Mouse (Mus musculus) midbrain, embryonic 11.5 days (tissue): ENCODE measurements at regions not wholly inside any gene's neighbourhood (a gene's known extent, or its start where the extent isn't known, plus 50 kb on each side); places are given as distances from the start of the nearest gene placed in this dataset.

Experiments
- ATAC-seq: fragments of 200-750 bp; cut with Nextera tagmentation; 2 replicates; pipeline ENCODE4 v1.8.0; 2017; ENCODE audit warnings: moderate TSS enrichment, moderate library complexity; ENCODE audit not compliant: low FRiP score
- DNase-seq: peaks from one replicate; pipeline ENCODE4 v3.0.0; 2015; ENCODE audit warnings: low spot score; ENCODE audit errors: missing footprints
- H3K27ac ChIP-seq: fragments of 300-500 bp; sonication (generic); 2 replicates; pipeline ENCODE4 v1.5.1; 2014; ENCODE audit warnings: low read depth, low read length
- H3K27me3 ChIP-seq: fragments of 300-500 bp; sonication (generic); 2 replicates; pipeline ENCODE4 v1.6.1; 2014; ENCODE audit warnings: mild to moderate bottlenecking, low read length, moderate library complexity, mixed read lengths; ENCODE audit not compliant: control insufficient read depth, insufficient read depth
- H3K36me3 ChIP-seq: fragments of 300-500 bp; sonication (generic); 2 replicates; pipeline ENCODE4 v1.6.1; 2014; ENCODE audit warnings: mild to moderate bottlenecking, low read length, moderate library complexity, mixed read lengths; ENCODE audit not compliant: control insufficient read depth, insufficient read depth
- H3K4me1 ChIP-seq: fragments of 300-500 bp; sonication (generic); 2 replicates; pipeline ENCODE4 v1.6.1; 2014; ENCODE audit warnings: low read length; ENCODE audit not compliant: control insufficient read depth, insufficient read depth
- H3K4me2 ChIP-seq: fragments of 300-500 bp; sonication (generic); 2 replicates; pipeline ENCODE4 v1.6.1; 2014; ENCODE audit warnings: mild to moderate bottlenecking, moderate library complexity
- H3K4me3 ChIP-seq: fragments of 300-500 bp; sonication (generic); 2 replicates; pipeline ENCODE4 v1.5.1; 2014; ENCODE audit warnings: low read depth, low read length
- H3K9ac ChIP-seq: fragments of 300-500 bp; sonication (generic); 2 replicates; pipeline ENCODE4 v1.6.1; 2014; ENCODE audit warnings: low read length
- H3K9me3 ChIP-seq: fragments of 300-500 bp; sonication (generic); 2 replicates; pipeline ENCODE4 v1.6.1; 2016; ENCODE audit warnings: low read length; ENCODE audit not compliant: control insufficient read depth
- WGBS: fragments of 180-500 bp; shearing (Covaris S2); extraction: QIAGEN DNeasy Blood & Tissue Kit; methylation state at CpG from one replicate; pipeline ENCODE4 v1.1.7; 2014; 5-methylcytosine and 5-hydroxymethylcytosine counted together

DNA sequence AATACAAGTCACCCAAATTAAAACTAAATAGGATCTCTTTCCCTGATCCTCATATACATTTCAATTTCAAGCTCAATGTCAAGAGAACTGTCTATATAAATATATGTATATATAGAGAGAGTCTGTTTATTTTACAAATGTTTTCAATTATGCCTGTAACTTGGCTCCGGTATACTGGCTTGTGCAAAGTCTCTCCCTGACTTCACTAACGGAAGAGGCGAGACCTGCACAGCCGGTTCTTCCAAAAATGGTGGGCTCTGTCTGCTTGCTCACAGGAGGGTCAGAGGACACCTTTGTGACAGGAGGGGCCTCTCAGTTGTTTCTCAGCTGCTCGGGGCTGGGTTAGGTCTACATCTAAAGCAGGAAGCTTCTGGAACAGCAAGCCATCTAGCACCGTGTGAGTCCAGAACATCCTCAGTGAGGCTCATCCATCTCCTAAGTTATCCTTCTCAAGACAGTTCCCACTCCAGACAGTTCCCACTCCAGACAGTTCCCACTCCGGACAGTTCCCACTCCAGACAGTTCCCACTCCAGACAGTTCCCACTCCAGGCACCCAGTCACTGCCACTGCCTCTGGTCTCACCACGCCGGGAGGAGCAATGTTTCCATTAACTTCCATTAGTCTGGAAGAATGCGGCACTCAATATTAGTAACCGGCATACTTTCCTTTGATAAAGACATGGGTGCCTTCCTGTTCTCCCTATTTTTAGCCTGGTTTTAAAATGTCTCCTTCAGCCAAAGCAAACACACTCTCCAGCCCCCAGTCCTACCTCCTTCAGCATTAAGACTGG, 148.4 kb upstream of the Nfe2l3 start:
- ATAC-seq (no peak), DNase-seq (no peak)
- H3K4me1 ChIP-seq, result no peaks in the 10 kb centered on the region
- no peaks in the 10 kb centered on the region for H3K27me3 ChIP-seq
- 91% methylated on average over 11 of the region's 11 CpGs for WGBS
- H3K4me3 ChIP-seq, result no peak overlapping the region
- no peak overlapping the region for H3K9ac ChIP-seq
- H3K4me2 ChIP-seq, result no peak overlapping the region
- H3K27ac ChIP-seq, result no peak overlapping the region
- H3K36me3 ChIP-seq, result no peaks in the 10 kb centered on the region
- H3K9me3 ChIP-seq, result no peaks in the 10 kb centered on the region

DNA sequence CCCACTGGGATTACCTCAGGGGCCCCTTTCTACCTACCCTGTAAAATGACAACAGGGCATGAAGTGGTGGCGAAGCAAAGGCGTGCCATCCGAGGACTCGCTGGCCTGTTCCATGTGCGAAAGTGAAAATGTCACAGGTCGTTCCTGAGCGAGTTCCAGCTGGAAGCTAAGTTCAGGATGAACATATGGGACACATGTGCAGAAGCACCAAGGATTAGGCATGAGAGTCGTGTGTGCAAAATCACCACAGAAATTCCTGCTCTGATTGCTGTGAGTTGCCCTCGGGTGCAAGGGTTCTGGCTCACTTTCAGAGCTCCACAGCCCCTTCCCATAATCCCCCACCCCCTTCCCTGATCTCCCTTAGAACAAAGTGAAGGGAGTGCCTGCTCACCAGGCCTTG, 147.6 kb upstream of the Nfe2l3 start:
- ATAC-seq (no peak), DNase-seq (no peak)
- WGBS, result 79% methylated on average over 9 of the region's 9 CpGs
- no peaks in the 10 kb centered on the region for H3K27me3 ChIP-seq
- H3K36me3 ChIP-seq, result no peaks in the 10 kb centered on the region
- no peak overlapping the region for H3K4me2 ChIP-seq
- no peaks in the 10 kb centered on the region for H3K9me3 ChIP-seq
- H3K9ac ChIP-seq, result no peak overlapping the region
- H3K27ac ChIP-seq, result no peak overlapping the region
- no peak overlapping the region for H3K4me3 ChIP-seq
- no peaks in the 10 kb centered on the region for H3K4me1 ChIP-seq

DNA sequence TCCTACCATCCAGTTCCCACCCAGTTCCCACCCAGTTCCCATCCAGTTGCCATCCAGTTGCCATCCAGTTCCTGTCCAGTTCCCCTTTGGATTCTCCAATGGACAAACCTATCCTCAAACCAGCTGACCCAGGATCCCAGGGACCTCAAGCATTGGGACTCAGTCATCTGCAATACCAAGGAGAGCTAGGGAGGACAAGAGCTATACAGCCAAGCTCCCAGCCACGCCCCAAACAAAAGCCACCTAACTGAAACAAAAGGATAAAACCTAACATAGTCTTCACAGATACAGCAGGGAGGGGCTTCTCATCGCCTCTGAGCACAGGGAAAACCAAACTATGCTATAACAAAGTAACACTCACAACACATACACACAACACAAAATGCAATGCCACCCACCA, 145.6 kb upstream of the Nfe2l3 start:
- Histone ChIP-seq H3K27me3 (no peaks in the 10 kb centered on the region), H3K9me3 (no peaks in the 10 kb centered on the region), H3K36me3 (no peaks in the 10 kb centered on the region), H3K27ac (no peak overlapping the region), H3K4me2 (no peak overlapping the region), H3K4me3 (no peak overlapping the region), H3K4me1 (no peaks in the 10 kb centered on the region), H3K9ac (no peak overlapping the region)
- ATAC-seq (no peak), DNase-seq (no peak)
- 80% methylated on average over 2 of the region's 2 CpGs for WGBS

DNA sequence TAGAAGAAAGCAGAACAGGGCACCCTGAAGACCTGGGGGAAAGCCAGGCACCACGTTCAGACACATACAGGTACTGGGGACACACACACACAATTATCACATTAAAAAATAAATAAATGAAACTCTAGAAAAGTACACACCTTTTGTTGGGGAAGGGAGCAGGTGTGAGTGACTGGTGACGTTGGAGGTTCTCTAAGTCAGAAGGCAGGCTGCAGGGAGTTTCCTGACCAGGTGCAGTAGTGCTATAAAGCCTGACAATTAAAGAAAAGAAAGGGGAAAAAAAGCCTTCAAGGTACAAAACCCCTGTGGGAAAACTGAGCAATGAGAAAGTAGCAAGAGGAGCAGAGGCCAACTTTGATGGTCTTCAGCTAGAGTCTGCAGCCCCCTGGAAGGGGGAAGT, 145.1 kb upstream of the Nfe2l3 start:
- Histone ChIP-seq H3K9me3 (no peaks in the 10 kb centered on the region), H3K36me3 (no peaks in the 10 kb centered on the region), H3K4me2 (no peak overlapping the region), H3K27ac (no peak overlapping the region), H3K27me3 (no peaks in the 10 kb centered on the region), H3K4me3 (no peak overlapping the region), H3K4me1 (no peaks in the 10 kb centered on the region), H3K9ac (no peak overlapping the region)
- DNase-seq (no peak), ATAC-seq (no peak)
- WGBS, result 73% methylated on average over 2 of the region's 2 CpGs

DNA sequence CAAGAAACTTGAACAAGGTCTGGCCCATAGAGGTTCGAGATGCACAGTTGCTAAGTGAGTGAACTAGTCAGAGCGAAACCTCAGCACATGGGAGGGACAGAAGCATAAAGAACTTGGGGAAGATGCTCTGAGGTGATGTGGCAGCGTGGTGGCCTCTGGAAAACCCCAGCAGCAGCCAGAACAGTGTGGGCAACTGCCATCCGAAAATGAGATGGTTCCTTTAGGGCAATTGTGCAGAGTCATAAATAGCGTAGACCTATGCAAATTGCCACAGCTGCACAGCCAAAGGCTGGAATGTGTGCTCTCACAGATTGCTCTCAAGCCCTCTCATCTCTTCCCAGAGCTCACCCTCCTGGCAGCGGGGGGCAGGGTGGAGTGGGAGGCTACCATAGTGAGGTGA, 144.7 kb upstream of the Nfe2l3 start:
- H3K9ac ChIP-seq, result no peak overlapping the region
- DNase-seq (no peak), ATAC-seq (no peak)
- H3K4me3 ChIP-seq, result no peak overlapping the region
- no peak overlapping the region for H3K4me2 ChIP-seq
- H3K4me1 ChIP-seq, result no peaks in the 10 kb centered on the region
- no peak overlapping the region for H3K27ac ChIP-seq
- H3K36me3 ChIP-seq, result no peaks in the 10 kb centered on the region
- no peaks in the 10 kb centered on the region for H3K9me3 ChIP-seq
- 82% methylated on average over 6 of the region's 6 CpGs for WGBS
- no peaks in the 10 kb centered on the region for H3K27me3 ChIP-seq

DNA sequence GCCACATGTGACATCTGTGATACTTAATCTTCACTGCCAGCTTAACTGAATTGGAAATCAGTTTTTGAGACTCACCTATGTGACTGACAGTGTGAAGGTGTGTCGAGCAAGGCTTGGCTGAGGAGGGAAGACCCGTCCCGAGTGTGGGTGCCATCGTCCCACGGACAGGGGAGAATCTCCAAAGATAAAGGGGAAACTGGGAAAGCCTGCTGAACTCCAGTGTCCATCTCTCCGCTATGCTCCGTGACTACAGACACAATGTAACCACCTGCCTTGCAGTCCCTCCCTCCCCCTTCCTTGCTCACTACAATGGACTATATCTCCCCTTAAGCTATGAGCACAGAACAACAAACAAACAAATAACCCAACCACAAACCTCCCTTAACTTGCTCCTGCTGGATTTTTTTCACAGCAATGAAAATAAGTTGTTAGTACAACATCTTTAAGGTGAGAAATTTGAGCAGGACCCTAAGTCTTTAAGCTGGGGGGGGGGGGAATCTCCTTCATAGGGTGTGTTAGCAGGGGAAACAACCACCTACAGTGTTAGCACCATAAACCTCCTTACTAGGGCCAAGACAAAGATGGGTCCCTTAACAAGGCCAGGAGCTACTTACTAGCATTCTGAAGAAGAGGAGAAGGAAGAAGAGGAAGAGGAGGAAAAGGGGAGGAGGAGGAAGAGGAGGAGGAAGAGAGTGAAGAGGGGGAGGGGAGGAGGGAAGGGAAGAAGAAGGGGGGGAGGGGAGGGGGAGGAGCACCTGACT, 144.0 kb upstream of the Nfe2l3 start:
- 84% methylated on average over 7 of the region's 7 CpGs for WGBS
- H3K27ac ChIP-seq, result no peak overlapping the region
- no peak overlapping the region for H3K4me3 ChIP-seq
- H3K4me2 ChIP-seq, result no peak overlapping the region
- H3K9me3 ChIP-seq, result no peaks in the 10 kb centered on the region
- H3K27me3 ChIP-seq, result no peaks in the 10 kb centered on the region
- H3K4me1 ChIP-seq, result no peaks in the 10 kb centered on the region
- H3K36me3 ChIP-seq, result no peaks in the 10 kb centered on the region
- DNase-seq, result no peak
- no peak overlapping the region for H3K9ac ChIP-seq
- no peak for ATAC-seq

DNA sequence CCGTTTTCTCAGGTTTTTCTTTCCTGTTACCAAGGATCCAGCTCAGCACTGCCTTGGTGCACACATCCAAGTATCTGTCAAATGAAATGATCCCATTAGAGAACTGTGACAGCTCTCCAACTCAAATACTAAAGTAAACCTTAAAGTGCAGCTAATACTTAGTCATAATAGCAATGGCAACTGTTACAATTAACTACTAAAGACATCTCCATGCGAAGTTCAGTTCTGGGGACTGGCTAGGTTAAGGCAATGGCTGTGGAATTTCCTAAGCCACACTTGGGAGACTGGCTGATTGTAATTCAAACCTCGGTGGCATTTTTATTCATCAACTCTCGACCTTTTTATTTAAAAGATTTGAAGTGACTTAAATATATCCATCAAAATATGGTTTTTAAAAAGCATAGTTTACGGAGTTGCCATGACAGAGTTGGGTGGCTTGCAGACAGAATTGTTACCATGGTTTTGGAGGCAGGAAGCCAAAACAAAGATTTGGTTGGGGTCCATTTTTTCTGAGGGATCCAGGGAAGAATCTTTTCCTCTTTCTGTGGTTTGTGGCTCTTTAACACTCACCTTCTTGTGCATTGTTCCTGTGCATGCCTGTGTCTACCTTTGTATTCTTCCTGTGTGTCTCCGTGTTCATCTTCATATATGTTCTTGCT, 143.3 kb upstream of the Nfe2l3 start:
- Histone ChIP-seq H3K9me3 (no peaks in the 10 kb centered on the region), H3K9ac (no peak overlapping the region), H3K27ac (no peak overlapping the region), H3K36me3 (no peaks in the 10 kb centered on the region), H3K4me2 (no peak overlapping the region), H3K27me3 (no peaks in the 10 kb centered on the region), H3K4me1 (no peaks in the 10 kb centered on the region), H3K4me3 (no peak overlapping the region)
- DNase-seq (no peak), ATAC-seq (no peak)
- WGBS, result 71% methylated on average over 6 of the region's 6 CpGs

DNA sequence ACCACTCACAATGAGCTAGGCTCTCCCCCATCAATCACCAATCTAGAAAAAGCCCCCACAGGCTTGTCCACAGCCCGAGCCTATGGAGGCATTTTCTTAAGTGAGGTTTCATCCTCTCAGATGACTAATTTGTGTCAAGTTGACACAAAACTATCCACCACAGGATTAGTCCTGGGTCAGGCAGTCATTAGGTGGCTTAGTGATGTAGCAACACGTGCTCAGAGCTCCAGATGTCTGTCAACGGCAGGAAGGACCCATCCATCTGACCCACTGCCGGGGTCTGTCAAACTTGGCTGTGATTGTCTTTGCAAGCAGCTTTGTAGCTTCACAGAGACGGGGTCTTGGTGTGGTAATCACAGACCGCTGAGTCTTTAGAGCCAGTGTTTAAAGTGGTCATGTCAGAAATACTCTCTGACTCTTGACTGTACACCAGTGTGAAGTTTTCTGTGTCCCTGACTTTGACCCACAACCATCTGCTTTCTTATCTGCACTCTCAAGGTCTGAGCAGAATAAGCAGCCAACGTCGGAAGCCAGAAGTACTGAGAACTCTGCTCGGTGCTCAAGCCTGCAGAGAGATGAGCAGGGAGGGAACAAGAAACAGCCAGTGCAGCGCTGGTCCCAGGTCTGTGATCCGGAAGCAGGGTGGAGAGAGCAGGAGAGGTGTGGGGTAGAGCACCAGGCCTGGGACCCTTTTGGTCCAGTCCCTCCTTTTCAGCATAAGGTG, 131.6 kb upstream of the Nfe2l3 start:
- H3K9me3 ChIP-seq, result no peaks in the 10 kb centered on the region; the same call in 1 of the 2 replicates
- ATAC-seq (no peak), DNase-seq (no peak)
- no peak overlapping the region for H3K9ac ChIP-seq
- H3K27ac ChIP-seq, result no peak overlapping the region
- H3K4me2 ChIP-seq, result no peak overlapping the region
- WGBS, result 86% methylated on average over 11 of the region's 11 CpGs
- no peaks in the 10 kb centered on the region for H3K27me3 ChIP-seq
- H3K36me3 ChIP-seq, result no peaks in the 10 kb centered on the region
- H3K4me1 ChIP-seq, result no peaks in the 10 kb centered on the region
- H3K4me3 ChIP-seq, result no peak overlapping the region
